Mouse (Mus musculus) midbrain, embryonic 15.5 days (tissue): Measurements from ENCODE around the gene N4bp1. TPM values are rescaled to one million over a fixed set of nuclear protein-coding genes. Genes with fewer than 3 reads are reported as not detected.

ENCODE experiments used
- ATAC-seq: fragments of 200-750 bp; cut with Nextera tagmentation; replicated peaks from 2 replicates; pipeline ENCODE4 v1.8.0; 2017; ENCODE audit warnings: moderate TSS enrichment
- H3K27ac ChIP-seq: fragments of 300-500 bp; sonication (generic); 2 replicates; pipeline ENCODE4 v1.5.1; 2015; ENCODE audit warnings: mild to moderate bottlenecking, inconsistent platforms
- H3K27me3 ChIP-seq: fragments of 300-500 bp; sonication (generic); replicated peaks from 2 replicates; pipeline ENCODE4 v1.6.1; 2015; ENCODE audit warnings: inconsistent platforms
- H3K36me3 ChIP-seq: fragments of 300-500 bp; sonication (generic); replicated peaks from 2 replicates; pipeline ENCODE4 v1.6.1; 2015; ENCODE audit warnings: inconsistent platforms
- H3K4me1 ChIP-seq: fragments of 300-500 bp; sonication (generic); 2 replicates; pipeline ENCODE4 v1.6.1; 2015; ENCODE audit warnings: inconsistent platforms
- H3K4me2 ChIP-seq: fragments of 300-500 bp; sonication (generic); 2 replicates; pipeline ENCODE4 v1.6.1; 2015; ENCODE audit warnings: inconsistent platforms, mild to moderate bottlenecking, moderate library complexity
- H3K4me3 ChIP-seq: fragments of 300-500 bp; sonication (generic); 2 replicates; pipeline ENCODE4 v1.5.1; 2015; ENCODE audit warnings: mild to moderate bottlenecking, inconsistent platforms
- H3K9ac ChIP-seq: fragments of 300-500 bp; sonication (generic); 2 replicates; pipeline ENCODE4 v1.6.1; 2015; ENCODE audit warnings: mild to moderate bottlenecking, inconsistent platforms
- H3K9me3 ChIP-seq: fragments of 300-500 bp; sonication (generic); 2 replicates; pipeline ENCODE4 v1.6.1; 2016; ENCODE audit warnings: inconsistent platforms
- WGBS: fragments of 180-500 bp; shearing (Covaris S2); methylation state at CpG from one replicate; pipeline ENCODE4 v1.1.7; 2015; ENCODE audit warnings: mixed read lengths; 5-methylcytosine and 5-hydroxymethylcytosine counted together
- polyA plus RNA-seq: library from polyadenylated mRNA; unstranded; fragments of >200 nt; fragmentation: Nextera tagmentation; extraction: Ambion mirVana; gene quantifications from 2 replicates; pipeline ENCODE4 v1.2.1, GENCODE M21; 2015

N4bp1 gene
- polyA plus RNA-seq, 1 experiment from 2014 or later = 11.8 TPM

GRCm38 (mm10) chr8:86765155-86765554, 119.9 kb downstream of the N4bp1 start:
- Histone ChIP-seq H3K4me2 (no peak overlapping the region), H3K27ac (no peak overlapping the region), H3K9ac (no peak overlapping the region), H3K36me3 (no peaks in the 10 kb centered on the region), H3K4me1 (no peaks in the 10 kb centered on the region), H3K9me3 (no peaks in the 10 kb centered on the region), H3K4me3 (no peak overlapping the region), H3K27me3 (no peaks in the 10 kb centered on the region)
- WGBS = 88% methylated on average over 10 of the region's 10 CpGs
- no peak for ATAC-seq

GRCm38 (mm10) chr8:86762806-86763205, 122.3 kb downstream of the N4bp1 start:
- no peak overlapping the region for H3K4me2 ChIP-seq
- no peaks in the 10 kb centered on the region for H3K27me3 ChIP-seq
- no peaks in the 10 kb centered on the region for H3K36me3 ChIP-seq
- ATAC-seq = no peak
- H3K4me3 ChIP-seq = no peak overlapping the region
- H3K27ac ChIP-seq = no peak overlapping the region
- no peaks in the 10 kb centered on the region for H3K9me3 ChIP-seq
- no peaks in the 10 kb centered on the region for H3K4me1 ChIP-seq
- no peak overlapping the region for H3K9ac ChIP-seq
- WGBS = 49% methylated on average over 5 of the region's 5 CpGs

GRCm38 (mm10) chr8:86760746-86761145, 124.3 kb downstream of the N4bp1 start:
- no peak overlapping the region for H3K4me3 ChIP-seq
- no peak for ATAC-seq
- no peak overlapping the region for H3K4me2 ChIP-seq
- no peaks in the 10 kb centered on the region for H3K9me3 ChIP-seq
- H3K4me1 ChIP-seq = peaks cover 6% of the 10 kb centered on the region
- H3K27ac ChIP-seq = no peak overlapping the region
- 58% methylated on average over 6 of the region's 6 CpGs for WGBS
- H3K9ac ChIP-seq = no peak overlapping the region
- H3K27me3 ChIP-seq = no peaks in the 10 kb centered on the region
- H3K36me3 ChIP-seq = no peaks in the 10 kb centered on the region

- ATAC-seq = no peak
- Histone ChIP-seq H3K36me3 (no peaks in the 10 kb centered on the region), H3K9ac (no peak overlapping the region), H3K4me2 (no peak overlapping the region), H3K4me3 (no peak overlapping the region), H3K27ac (no peak overlapping the region), H3K4me1 (peaks cover 6% of the 10 kb centered on the region), H3K27me3 (no peaks in the 10 kb centered on the region), H3K9me3 (no peaks in the 10 kb centered on the region)
- WGBS = 63% methylated on average over 4 of the region's 4 CpGs
Observed at GRCm38 (mm10) chr8:86759090-86759491, 126.0 kb downstream of the N4bp1 start.

- Histone ChIP-seq H3K4me2 (no peak overlapping the region), H3K36me3 (no peaks in the 10 kb centered on the region), H3K9me3 (no peaks in the 10 kb centered on the region), H3K27me3 (no peaks in the 10 kb centered on the region), H3K4me3 (no peak overlapping the region), H3K27ac (no peak overlapping the region), H3K9ac (no peak overlapping the region), H3K4me1 (peaks cover 6% of the 10 kb centered on the region)
- 85% methylated on average over 3 of the region's 3 CpGs for WGBS
- ATAC-seq = no peak
Observed at GRCm38 (mm10) chr8:86758651-86759050, 126.4 kb downstream of the N4bp1 start.

Other genes starting within 250 kb of the N4bp1 start
- 5.8 and 6.4 TPM in 2 replicates for gene Gm10638, start 139.6 kb downstream of the N4bp1 start, polyA plus RNA-seq
- gene Siah1a, start 139.3 kb downstream of the N4bp1 start, polyA plus RNA-seq = 74.8 and 76.1 TPM in 2 replicates